Mouse (Mus musculus) limb, embryonic 14.5 days (tissue): ENCODE data around the gene Krt36. TPM values are rescaled to one million over a fixed set of nuclear protein-coding genes. Genes with fewer than 3 reads are reported as not detected.

Source experiments
- ATAC-seq: fragments of 200-750 bp; cut with Nextera tagmentation; 2 replicates; pipeline ENCODE4 v1.8.0; 2017; ENCODE audit warnings: low read depth, moderate number of reproducible peaks, moderate TSS enrichment; ENCODE audit not compliant: low FRiP score
- DNase-seq: peaks from one replicate; pipeline ENCODE4 v3.0.0-alpha.2; 2015; ENCODE audit warnings: low spot score
- H3K27ac ChIP-seq: fragments of 300-500 bp; sonication (generic); replicated peaks from 2 replicates; pipeline ENCODE4 v1.5.1; 2014; ENCODE audit warnings: low read depth, mild to moderate bottlenecking, low read length, moderate library complexity, mixed read lengths
- H3K27me3 ChIP-seq: fragments of 300-500 bp; sonication (generic); 2 replicates; pipeline ENCODE4 v1.6.1; 2014; ENCODE audit warnings: low read length, mixed read lengths; ENCODE audit not compliant: control insufficient read depth, insufficient read depth
- H3K36me3 ChIP-seq: fragments of 300-500 bp; sonication (generic); 2 replicates; pipeline ENCODE4 v1.6.1; 2014; ENCODE audit warnings: mild to moderate bottlenecking, low read length, moderate library complexity, mixed read lengths; ENCODE audit not compliant: control insufficient read depth, insufficient read depth
- H3K4me1 ChIP-seq: fragments of 300-500 bp; sonication (generic); 2 replicates; pipeline ENCODE4 v1.6.1; 2014; ENCODE audit warnings: antibody characterized with exemption, low read length, mixed read lengths; ENCODE audit not compliant: control insufficient read depth, insufficient read depth
- H3K4me2 ChIP-seq: fragments of 300-500 bp; sonication (generic); replicated peaks from 2 replicates; pipeline ENCODE4 v1.6.1; 2014; ENCODE audit warnings: low read depth, mild to moderate bottlenecking, low read length, moderate library complexity; ENCODE audit not compliant: severe bottlenecking
- H3K4me3 ChIP-seq: fragments of 300-500 bp; sonication (generic); replicated peaks from 2 replicates; pipeline ENCODE4 v1.5.1; 2014; ENCODE audit warnings: low read length
- H3K9ac ChIP-seq: fragments of 300-500 bp; sonication (generic); 2 replicates; pipeline ENCODE4 v1.6.1; 2014; ENCODE audit warnings: mild to moderate bottlenecking, low read depth, low read length, moderate library complexity; ENCODE audit not compliant: severe bottlenecking
- H3K9me3 ChIP-seq: fragments of 300-500 bp; sonication (generic); 2 replicates; pipeline ENCODE4 v1.6.1; 2016; ENCODE audit warnings: low read length; ENCODE audit not compliant: control insufficient read depth
- POLR2A ChIP-seq: fragments of 200-500 bp; IDR thresholded peaks from 2 replicates; pipeline ENCODE4 v1.8.0; 2012; ENCODE audit warnings: inconsistent platforms, mild to moderate bottlenecking, moderate library complexity, borderline replicate concordance; ENCODE audit not compliant: insufficient read depth, insufficient read length; ENCODE audit errors: extremely low read depth
- WGBS: fragments of 180-500 bp; shearing (Covaris S2); extraction: QIAGEN DNeasy Blood & Tissue Kit; methylation state at CpG from one replicate; pipeline ENCODE4 v1.1.7; 2014; 5-methylcytosine and 5-hydroxymethylcytosine counted together
- polyA plus RNA-seq, 2 experiments: library from polyadenylated mRNA; depleted of rRNA in 1 of 2; stranded (reverse) in 1 of 2; unstranded in 1 of 2; fragments of >200 nt; fragmentation: Nextera tagmentation in 1 of 2; extraction: Ambion mirVana in 1 of 2; gene quantifications; 2 replicates each; pipeline versions ENCODE4 v1.2.1 to v1.2.3; 2012 to 2014

Krt36 gene
- polyA plus RNA-seq, 2 experiments: 1.1 to 5.9 TPM

GRCm38 (mm10) chr11:100140966-100141365, 35.5 kb upstream of the Krt36 start:
- Histone ChIP-seq H3K4me1 (peaks cover 11% of the 10 kb centered on the region), H3K27me3 (peaks cover 21% of the 10 kb centered on the region), H3K9me3 (no peaks in the 10 kb centered on the region), H3K4me3 (no peak overlapping the region), H3K4me2 (no peak overlapping the region), H3K27ac (no peak overlapping the region), H3K36me3 (no peaks in the 10 kb centered on the region), H3K9ac (no peak overlapping the region)
- WGBS: 74% methylated on average over 21 of the region's 21 CpGs
- ATAC-seq (no peak), DNase-seq (no peak)
- no peak for TF ChIP-seq POLR2A

DNA sequence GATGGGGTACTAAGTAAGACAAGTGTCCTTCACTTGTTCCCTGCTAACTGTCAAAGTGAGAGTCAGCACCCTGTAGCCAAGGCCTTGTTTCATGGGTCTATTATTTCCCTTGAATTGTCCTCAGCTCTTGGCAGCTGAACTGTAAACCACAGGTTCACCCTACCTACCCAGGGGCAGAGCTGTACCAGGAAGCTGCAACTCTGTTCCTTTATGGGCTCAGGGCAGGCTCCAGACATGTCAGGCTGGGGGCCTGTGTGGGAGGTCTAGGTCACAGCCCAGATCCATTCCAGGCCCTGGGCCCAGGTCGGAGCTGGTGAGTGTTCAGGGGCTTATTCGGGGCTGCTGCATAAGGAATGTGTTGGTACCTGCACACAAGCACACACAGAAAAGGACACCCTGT, 34.0 kb upstream of the Krt36 start:
- TF ChIP-seq POLR2A: no peak
- Histone ChIP-seq H3K4me2 (no peak overlapping the region), H3K27ac (no peak overlapping the region), H3K27me3 (peaks cover 7% of the 10 kb centered on the region; the same call in 1 of the 2 replicates), H3K4me1 (0 out of 2 replicates have a peak, but pooled peaks cover 2% of the 10 kb centered on the region), H3K36me3 (no peaks in the 10 kb centered on the region), H3K4me3 (no peak overlapping the region), H3K9ac (no peak overlapping the region), H3K9me3 (no peaks in the 10 kb centered on the region)
- no peak for DNase-seq
- no peak for ATAC-seq
- 40% methylated on average over 2 of the region's 2 CpGs for WGBS

DNA sequence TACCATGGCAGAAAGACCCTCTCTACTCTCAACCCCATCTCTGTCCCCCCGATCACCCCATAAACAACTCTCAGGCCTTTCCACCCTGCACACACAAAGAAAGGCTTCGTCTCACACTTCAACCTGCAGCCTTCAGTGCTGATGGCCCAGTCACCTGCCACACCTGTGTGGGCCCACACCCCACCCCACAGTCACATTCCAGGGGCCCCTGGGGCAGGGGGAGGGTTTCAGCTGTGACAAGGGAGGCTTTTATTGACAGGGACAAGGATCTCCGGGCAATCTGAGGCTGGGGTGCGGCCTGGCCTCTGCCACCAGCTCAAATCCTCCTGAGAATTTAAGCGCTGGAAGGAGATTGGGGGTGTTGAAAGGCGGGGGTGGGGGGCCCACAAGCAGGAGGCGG, 33.4 kb upstream of the Krt36 start:
- DNase-seq (no peak), ATAC-seq (no peak)
- Histone ChIP-seq H3K27me3 (0 out of 2 replicates have a peak, but pooled peaks cover under 1% of the 10 kb centered on the region), H3K9ac (no peak overlapping the region), H3K4me3 (no peak overlapping the region), H3K4me1 (0 out of 2 replicates have a peak, but pooled peaks cover 2% of the 10 kb centered on the region), H3K27ac (no peak overlapping the region), H3K36me3 (no peaks in the 10 kb centered on the region), H3K4me2 (no peak overlapping the region), H3K9me3 (no peaks in the 10 kb centered on the region)
- WGBS: 55% methylated on average over 7 of the region's 7 CpGs
- TF ChIP-seq POLR2A: no peak

GRCm38 (mm10) chr11:100137693-100138092, 32.3 kb upstream of the Krt36 start:
- H3K4me3 ChIP-seq: no peak overlapping the region
- no peak overlapping the region for H3K4me2 ChIP-seq
- no peak for TF ChIP-seq POLR2A
- H3K9me3 ChIP-seq: no peaks in the 10 kb centered on the region
- no peaks in the 10 kb centered on the region for H3K27me3 ChIP-seq
- no peaks in the 10 kb centered on the region for H3K36me3 ChIP-seq
- DNase-seq: no peak
- H3K4me1 ChIP-seq: 0 out of 2 replicates have a peak, but pooled peaks cover 2% of the 10 kb centered on the region
- no peak for ATAC-seq
- WGBS: 36% methylated on average over 5 of the region's 5 CpGs
- no peak overlapping the region for H3K9ac ChIP-seq
- H3K27ac ChIP-seq: no peak overlapping the region

GRCm38 (mm10) chr11:100136559-100136958, 31.1 kb upstream of the Krt36 start:
- ATAC-seq (no peak), DNase-seq (peak; percentile 43)
- Histone ChIP-seq H3K4me2 (no peak overlapping the region), H3K9me3 (no peaks in the 10 kb centered on the region), H3K27ac (no peak overlapping the region), H3K4me3 (no peak overlapping the region), H3K36me3 (no peaks in the 10 kb centered on the region), H3K27me3 (no peaks in the 10 kb centered on the region), H3K4me1 (0 out of 2 replicates have a peak, but pooled peaks cover 2% of the 10 kb centered on the region), H3K9ac (no peak overlapping the region)
- WGBS: 24% methylated on average over 5 of the region's 5 CpGs
- TF ChIP-seq POLR2A: no peak
